Mouse (Mus musculus) C2C12 (cell line): ENCODE measurements at regions not wholly inside any gene's neighbourhood (a gene's known extent, or its start where the extent isn't known, plus 50 kb on each side); places are given as distances from the start of the nearest gene placed in this dataset.

ENCODE experiments used
- CEBPB ChIP-seq: IDR thresholded peaks from one replicate; pipeline ENCODE4 v1.6.1; 2011; ENCODE audit warnings: low read depth, mild to moderate bottlenecking, control low read depth, moderate library complexity
- CTCF ChIP-seq: IDR thresholded peaks from one replicate; pipeline ENCODE4 v1.5.1; 2011; ENCODE audit not compliant: control insufficient read depth, insufficient read depth, insufficient read length
- FOSL1 ChIP-seq: IDR thresholded peaks from one replicate; pipeline ENCODE4 v1.8.0; 2011; ENCODE audit warnings: mild to moderate bottlenecking, low read length; ENCODE audit not compliant: poor library complexity, insufficient read depth, severe bottlenecking
- MAX ChIP-seq: IDR thresholded peaks from one replicate; pipeline ENCODE4 v1.6.1; 2011; ENCODE audit warnings: mild to moderate bottlenecking, control low read depth
- MYOD1 ChIP-seq: IDR thresholded peaks from one replicate; pipeline ENCODE4 v1.6.1; 2011; ENCODE audit warnings: low read depth; ENCODE audit not compliant: control insufficient read depth, insufficient read length

- TF ChIP-seq MYOD1 (no peak), CTCF (no peak), CEBPB (no peak), FOSL1 (no peak), MAX (no peak)
Observed at GRCm38 (mm10) chr17:16027989-16028388, 197.2 kb upstream of the Rgmb start.
